Mouse (Mus musculus) CH12.LX (cell line): ENCODE data around the gene Serpinc1. TPM values are rescaled to one million over a fixed set of nuclear protein-coding genes. Genes with fewer than 3 reads are reported as not detected.

ENCODE experiments used
- DNase-seq: peaks from one replicate; pipeline ENCODE4 v3.0.0-alpha.2; 2013; ENCODE audit errors: extremely low read depth
- H3K27ac ChIP-seq: 2 replicates; pipeline ENCODE4 v1.5.1; 2012; ENCODE audit warnings: low read depth, mild to moderate bottlenecking, control low read depth, moderate library complexity; ENCODE audit not compliant: insufficient read depth
- H3K27me3 ChIP-seq: replicated peaks from 2 replicates; pipeline ENCODE3; 2012; ENCODE audit warnings: inconsistent platforms
- H3K36me3 ChIP-seq, 2 experiments: replicated peaks in 1 of 2; 2 replicates each; pipeline versions ENCODE3 to v1.6.1; 2012; ENCODE audit warnings: inconsistent platforms in 1 of 2, low read length in 1 of 2, mild to moderate bottlenecking in 1 of 2, mixed read lengths in 1 of 2, moderate library complexity in 1 of 2; ENCODE audit not compliant: control insufficient read depth in 1 of 2, insufficient read depth in 1 of 2
- H3K4me1 ChIP-seq, 2 experiments: 2 replicates each; pipeline ENCODE4 v1.6.1; 2012; ENCODE audit warnings: inconsistent platforms in 1 of 2, moderate library complexity in 1 of 2; ENCODE audit not compliant: insufficient read depth in 2 of 2, control insufficient read depth in 1 of 2
- H3K4me2 ChIP-seq: 2 replicates; pipeline ENCODE4 v1.6.1; 2012; ENCODE audit warnings: low read depth, mild to moderate bottlenecking, control low read depth; ENCODE audit not compliant: poor library complexity, insufficient read depth, severe bottlenecking
- H3K4me3 ChIP-seq, 3 experiments: fragments of 150-350 bp in 1 of 3; sonication (generic) in 1 of 3; replicated peaks in 1 of 3; 2 replicates each; pipeline versions ENCODE3 to v1.5.1; 2011 to 2012; ENCODE audit warnings: low read depth in 2 of 3, low read length in 2 of 3, mild to moderate bottlenecking in 2 of 3, moderate library complexity in 2 of 3, control low read depth in 1 of 3, improper control_type of control experiment in 1 of 3, inconsistent platforms in 1 of 3, mixed read lengths in 1 of 3; ENCODE audit not compliant: poor library complexity in 1 of 3
- H3K79me2 ChIP-seq: replicated peaks from 2 replicates; pipeline ENCODE4 v1.6.1; 2012; ENCODE audit warnings: mild to moderate bottlenecking, moderate library complexity; ENCODE audit not compliant: control insufficient read depth, poor library complexity, insufficient read depth, severe bottlenecking; ENCODE audit errors: extremely low read depth
- H3K9ac ChIP-seq: 2 replicates; pipeline ENCODE4 v1.6.1; 2012; ENCODE audit warnings: low read depth, mild to moderate bottlenecking, control low read depth, moderate library complexity; ENCODE audit not compliant: insufficient read depth
- H3K9me3 ChIP-seq: replicated peaks from 2 replicates; pipeline ENCODE3; 2012; ENCODE audit warnings: low read length, inconsistent platforms, mixed read lengths
- CHD1 ChIP-seq: IDR thresholded peaks from 2 replicates; pipeline ENCODE4 v1.6.1; 2012; ENCODE audit warnings: low read depth, low read length, improper control_type of control experiment, inconsistent platforms
- CHD2 ChIP-seq: IDR thresholded peaks from 2 replicates; pipeline ENCODE4 v1.6.1; 2011; ENCODE audit warnings: low read length, improper control_type of control experiment
- E2F4 ChIP-seq: IDR thresholded peaks from 2 replicates; pipeline ENCODE4 v1.6.1; 2011; ENCODE audit warnings: low read depth, low read length, improper control_type of control experiment; ENCODE audit not compliant: insufficient replicate concordance
- ELF1 ChIP-seq: IDR thresholded peaks from 2 replicates; pipeline ENCODE4 v1.6.1; 2014; ENCODE audit warnings: low read depth, mild to moderate bottlenecking, inconsistent platforms, low read length, improper control_type of control experiment
- EP300 ChIP-seq: IDR thresholded peaks from 2 replicates; pipeline ENCODE4 v1.6.1; 2011; ENCODE audit warnings: low read length, improper control_type of control experiment
- ETS1 ChIP-seq: conservative IDR thresholded peaks from 2 replicates; pipeline ENCODE4 v1.6.1; 2012; ENCODE audit warnings: low read depth, mild to moderate bottlenecking, inconsistent platforms, low read length, improper control_type of control experiment, moderate library complexity
- GABPA ChIP-seq: IDR thresholded peaks from 2 replicates; pipeline ENCODE4 v1.6.1; 2012; ENCODE audit warnings: low read depth, low read length, improper control_type of control experiment, inconsistent platforms; ENCODE audit not compliant: insufficient replicate concordance
- HCFC1 ChIP-seq: IDR thresholded peaks from 2 replicates; pipeline ENCODE4 v1.6.1; 2012; ENCODE audit warnings: low read depth, mild to moderate bottlenecking, inconsistent platforms, low read length, improper control_type of control experiment
- IRF4 ChIP-seq: IDR thresholded peaks from 2 replicates; pipeline ENCODE4 v1.6.1; 2014; ENCODE audit warnings: low read depth, mild to moderate bottlenecking, inconsistent platforms, low read length, improper control_type of control experiment
- JUND ChIP-seq: conservative IDR thresholded peaks from 2 replicates; pipeline ENCODE4 v1.6.1; 2011; ENCODE audit warnings: low read depth, low read length, improper control_type of control experiment
- KAT2A ChIP-seq: IDR thresholded peaks from 2 replicates; pipeline ENCODE4 v1.6.1; 2012; ENCODE audit warnings: low read length, improper control_type of control experiment, inconsistent platforms; ENCODE audit not compliant: insufficient replicate concordance
- MAFK ChIP-seq: IDR thresholded peaks from 2 replicates; pipeline ENCODE4 v1.6.1; 2011; ENCODE audit warnings: low read length, improper control_type of control experiment; ENCODE audit not compliant: insufficient replicate concordance
- MAX ChIP-seq: IDR thresholded peaks from 2 replicates; pipeline ENCODE4 v1.6.1; 2011; ENCODE audit warnings: low read length, improper control_type of control experiment
- MAZ ChIP-seq: IDR thresholded peaks from 2 replicates; pipeline ENCODE4 v1.6.1; 2012; ENCODE audit warnings: low read depth, mild to moderate bottlenecking, inconsistent platforms, low read length, improper control_type of control experiment, moderate library complexity
- MEF2A ChIP-seq: IDR thresholded peaks from 2 replicates; pipeline ENCODE4 v1.6.1; 2014; ENCODE audit warnings: low read depth, mild to moderate bottlenecking, inconsistent platforms, low read length, improper control_type of control experiment, borderline replicate concordance
- MXI1 ChIP-seq: IDR thresholded peaks from 2 replicates; pipeline ENCODE4 v1.6.1; 2011; ENCODE audit warnings: mild to moderate bottlenecking, low read depth, low read length, improper control_type of control experiment
- MYC ChIP-seq: IDR thresholded peaks from 2 replicates; pipeline ENCODE4 v1.6.1; 2011; ENCODE audit warnings: low read depth, mild to moderate bottlenecking, improper control_type of control experiment, low read length
- PAX5 ChIP-seq: IDR thresholded peaks from 2 replicates; pipeline ENCODE4 v1.6.1; 2012; ENCODE audit warnings: low read length, inconsistent platforms, mixed read lengths
- POLR2AphosphoS2 ChIP-seq: IDR thresholded peaks from 2 replicates; pipeline ENCODE4 v1.6.1; 2011; ENCODE audit warnings: low read depth, low read length, improper control_type of control experiment
- RAD21 ChIP-seq: IDR thresholded peaks from 2 replicates; pipeline ENCODE4 v1.6.1; 2011; ENCODE audit warnings: low read depth, mild to moderate bottlenecking, low read length, improper control_type of control experiment, moderate library complexity
- RCOR1 ChIP-seq: conservative IDR thresholded peaks from 2 replicates; pipeline ENCODE4 v1.6.1; 2012; ENCODE audit warnings: low read depth, mild to moderate bottlenecking, inconsistent platforms, low read length, improper control_type of control experiment
- SIN3A ChIP-seq: IDR thresholded peaks from 2 replicates; pipeline ENCODE4 v1.6.1; 2012; ENCODE audit warnings: low read length, improper control_type of control experiment, inconsistent platforms
- SMC3 ChIP-seq: IDR thresholded peaks from 2 replicates; pipeline ENCODE4 v1.6.1; 2011; ENCODE audit warnings: low read depth, low read length, improper control_type of control experiment
- TBP ChIP-seq: conservative IDR thresholded peaks from 2 replicates; pipeline ENCODE4 v1.6.1; 2011; ENCODE audit warnings: low read depth, low read length, improper control_type of control experiment
- TCF12 ChIP-seq: IDR thresholded peaks from 2 replicates; pipeline ENCODE4 v1.6.1; 2014; ENCODE audit warnings: low read depth, mild to moderate bottlenecking, inconsistent platforms, low read length, improper control_type of control experiment
- UBTF ChIP-seq: IDR thresholded peaks from 2 replicates; pipeline ENCODE4 v1.6.1; 2012; ENCODE audit warnings: low read depth, mild to moderate bottlenecking, inconsistent platforms, low read length, improper control_type of control experiment, moderate library complexity
- USF1 ChIP-seq: IDR thresholded peaks from 2 replicates; pipeline ENCODE4 v1.6.1; 2014; ENCODE audit warnings: low read depth, mild to moderate bottlenecking, inconsistent platforms, low read length, improper control_type of control experiment
- USF2 ChIP-seq: conservative IDR thresholded peaks from 2 replicates; pipeline ENCODE4 v1.6.1; 2011; ENCODE audit warnings: low read depth, low read length, improper control_type of control experiment
- ZC3H11A ChIP-seq: IDR thresholded peaks from 2 replicates; pipeline ENCODE4 v1.6.1; 2012; ENCODE audit warnings: low read depth, mild to moderate bottlenecking, inconsistent platforms, low read length, improper control_type of control experiment
- ZMIZ1 ChIP-seq: IDR thresholded peaks from 2 replicates; pipeline ENCODE4 v1.6.1; 2012; ENCODE audit warnings: low read depth, mild to moderate bottlenecking, inconsistent platforms, low read length, improper control_type of control experiment
- dilution Hi-C: fragments of 300-500 bp; cut with MboI; formaldehyde crosslinking; loops from 2 replicates; pipeline ENCODE4 v1.14.3; 2020; ENCODE audit warnings: low sequenced_read_pairs; ENCODE audit not compliant: extremely low pct_unique_long_range_greater_than_20kb, extremely low pct_ligation_motif_present
- in situ Hi-C: fragments of 300-500 bp; cut with MboI; formaldehyde crosslinking; loops from 3 replicates; pipeline ENCODE4 v1.14.3; 2019; ENCODE audit warnings: low sequenced_read_pairs, low pct_ligation_motif_present, low pct_unique_long_range_greater_than_20kb, mixed read lengths
- polyA plus RNA-seq: library from polyadenylated mRNA; unstranded; fragments of >175 nt; gene quantifications from 2 replicates; pipeline ENCODE4 v1.2.1, GENCODE M21; 2012; ENCODE audit warnings: low read depth; ENCODE audit not compliant: insufficient read length
- total RNA-seq, 2 experiments: library from RNA; depleted of rRNA; stranded (reverse); fragments of 300-350 nt in 1 of 2; fragments of >200 nt in 1 of 2; gene quantifications; 2 replicates each; pipeline ENCODE4 v1.2.3; 2012 to 2014

Serpinc1 gene
- total and polyA plus RNA-seq, 3 experiments, result 149 to 204 (median 202) TPM

GRCm38 (mm10) chr1:160985477-160985876 is 7.1 kb downstream of the Serpinc1 start:
- H3K36me3 ChIP-seq, result peaks cover 4 to 27% of the 10 kb centered on the region in 2 experiments
- H3K9me3 ChIP-seq, result no peaks in the 10 kb centered on the region
- H3K79me2 ChIP-seq, result peaks cover 40% of the 10 kb centered on the region
- peaks cover 23 to 65% of the 10 kb centered on the region in 2 experiments for H3K4me1 ChIP-seq
- TF ChIP-seq MEF2A, result no peak
- TF ChIP-seq POLR2AphosphoS2, result no peak
- no peak for TF ChIP-seq MAZ
- peak; percentile 72 for TF ChIP-seq SIN3A
- TF ChIP-seq IRF4, result no peak; the same call in 1 of the 2 replicates
- no peak for TF ChIP-seq TCF12
- no peak for TF ChIP-seq CHD1
- TF ChIP-seq UBTF, result no peak
- no peak for TF ChIP-seq RCOR1
- no peak for TF ChIP-seq E2F4
- TF ChIP-seq MYC, result peak; percentile 70
- TF ChIP-seq HCFC1, result no peak
- TF ChIP-seq RAD21, result no peak
- TF ChIP-seq USF2, result no peak
- peak; percentile 81; the same call in 1 of the 2 replicates for TF ChIP-seq MXI1
- TF ChIP-seq SMC3, result no peak
- TF ChIP-seq MAX, result peak; percentile 64
- TF ChIP-seq EP300, result no peak
- no peak for TF ChIP-seq MAFK
- no peak for TF ChIP-seq ETS1
- dilution Hi-C loops (no loop called here), in situ Hi-C loops (no loop called here)
- peak overlapping the region; percentile 76 for H3K27ac ChIP-seq
- peak overlapping the region; percentile 80 for H3K9ac ChIP-seq
- peak overlapping the region; percentile 60 to 71 (median 63) for H3K4me3 ChIP-seq
- DNase-seq, result no peak
- H3K27me3 ChIP-seq, result no peaks in the 10 kb centered on the region
- peak overlapping the region; percentile 53 for H3K4me2 ChIP-seq

DNA sequence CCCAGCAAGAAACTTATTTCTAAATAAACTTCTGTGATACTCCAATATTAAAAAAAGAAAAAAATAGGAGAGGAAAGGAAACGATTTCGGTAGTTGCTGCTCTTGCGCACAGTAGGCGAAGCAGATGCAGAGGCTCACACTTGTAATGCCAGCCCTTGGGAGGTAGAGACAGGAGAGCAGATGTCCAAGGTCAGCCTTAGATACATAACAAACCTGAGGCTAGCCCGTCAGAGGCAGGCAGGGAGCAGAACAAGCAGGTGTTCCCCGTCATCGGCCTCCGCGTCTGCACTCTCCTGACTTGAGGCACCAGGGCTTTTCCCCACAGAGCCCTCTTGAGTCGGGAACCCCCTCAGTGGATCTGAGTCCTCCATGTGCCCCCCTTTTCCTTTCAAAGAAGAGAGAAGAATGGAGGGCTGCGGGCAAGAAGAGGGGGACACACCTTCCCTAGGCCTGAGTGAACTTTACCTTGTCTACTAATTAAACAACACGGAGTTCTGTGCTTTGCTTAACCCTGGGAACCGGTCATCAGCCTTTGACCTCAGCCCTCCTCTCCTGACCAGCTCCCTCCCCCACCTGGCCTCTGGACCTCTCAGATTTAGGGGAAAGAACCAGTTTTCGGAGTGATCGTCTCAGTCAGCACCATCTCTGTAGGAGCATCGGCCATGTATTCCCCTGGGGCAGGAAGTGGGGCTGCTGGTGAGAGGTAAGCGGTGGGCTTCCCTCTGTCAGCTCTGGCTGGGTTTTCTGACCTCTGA is 8.7 kb downstream of the Serpinc1 start:
- peaks cover 11 to 39% of the 10 kb centered on the region in 2 experiments for H3K36me3 ChIP-seq
- dilution Hi-C loops, result no loop called here
- peak overlapping the region; percentile 62 for H3K9ac ChIP-seq
- H3K9me3 ChIP-seq, result no peaks in the 10 kb centered on the region
- peaks cover 40% of the 10 kb centered on the region for H3K79me2 ChIP-seq
- H3K27me3 ChIP-seq, result no peaks in the 10 kb centered on the region
- H3K4me2 ChIP-seq, result peak overlapping the region; percentile 53
- peaks cover 23 to 61% of the 10 kb centered on the region in 2 experiments for H3K4me1 ChIP-seq
- in situ Hi-C loops, result no loop called here
- peak overlapping the region; percentile 83; the same call in 1 of the 2 replicates for H3K27ac ChIP-seq
- DNase-seq, result no peak
- H3K4me3 ChIP-seq, result peak overlapping the region; percentile 41 to 71 (median 60)
- no peak for TF ChIP-seq JUND
- 0 out of 2 replicates have a peak, but pooled peaks have one; percentile 20 for TF ChIP-seq SIN3A
- TF ChIP-seq ZMIZ1, result no peak
- no peak for TF ChIP-seq MAFK
- TF ChIP-seq ELF1, result 0 out of 2 replicates have a peak, but pooled peaks have one; percentile 10
- TF ChIP-seq TBP, result no peak
- TF ChIP-seq RAD21, result no peak
- TF ChIP-seq MAZ, result no peak
- no peak for TF ChIP-seq USF1
- TF ChIP-seq SMC3, result no peak
- no peak for TF ChIP-seq PAX5
- no peak for TF ChIP-seq POLR2AphosphoS2
- no peak for TF ChIP-seq CHD2
- TF ChIP-seq KAT2A, result no peak
- no peak for TF ChIP-seq MEF2A
- no peak for TF ChIP-seq MYC
- no peak; the same call in 1 of the 2 replicates for TF ChIP-seq TCF12
- no peak for TF ChIP-seq GABPA
- 0 out of 2 replicates have a peak, but pooled peaks have one; percentile 8 for TF ChIP-seq UBTF
- TF ChIP-seq USF2, result no peak
- no peak for TF ChIP-seq CHD1
- TF ChIP-seq ZC3H11A, result no peak
